Mouse (Mus musculus) layer of hippocampus, adult 18-20 months (tissue): ENCODE measurements around the gene Prkcq. TPM values are rescaled to one million over a fixed set of nuclear protein-coding genes. Genes with fewer than 3 reads are reported as not detected.

Experiments
- DNase-seq, 2 experiments: peaks; one replicate each; pipeline ENCODE4 v3.0.0; 2022; ENCODE audit warnings: low spot score in 2 of 2
- long read RNA-seq: library from polyadenylated mRNA; stranded (forward); transcript quantifications from one replicate; pipeline ENCODE4 v2.0.0, GENCODE M21; 2021
- total RNA-seq, 2 experiments: library from RNA; stranded (reverse); gene quantifications; 2 replicates each; pipeline ENCODE4 v1.2.3; 2021

The Prkcq gene
- total RNA-seq, result 1 to 10 TPM; 7.3 TPM
- long read RNA-seq, transcript Prkcq-201 (18 exons, 3,583 nt), result major isoform, 10 of 17 reads
- long read RNA-seq, partial matches to known transcripts, result 2 of 17 reads
- long read RNA-seq, other reads (novel, unspliced or antisense), result 5 of 17 reads

DNA sequence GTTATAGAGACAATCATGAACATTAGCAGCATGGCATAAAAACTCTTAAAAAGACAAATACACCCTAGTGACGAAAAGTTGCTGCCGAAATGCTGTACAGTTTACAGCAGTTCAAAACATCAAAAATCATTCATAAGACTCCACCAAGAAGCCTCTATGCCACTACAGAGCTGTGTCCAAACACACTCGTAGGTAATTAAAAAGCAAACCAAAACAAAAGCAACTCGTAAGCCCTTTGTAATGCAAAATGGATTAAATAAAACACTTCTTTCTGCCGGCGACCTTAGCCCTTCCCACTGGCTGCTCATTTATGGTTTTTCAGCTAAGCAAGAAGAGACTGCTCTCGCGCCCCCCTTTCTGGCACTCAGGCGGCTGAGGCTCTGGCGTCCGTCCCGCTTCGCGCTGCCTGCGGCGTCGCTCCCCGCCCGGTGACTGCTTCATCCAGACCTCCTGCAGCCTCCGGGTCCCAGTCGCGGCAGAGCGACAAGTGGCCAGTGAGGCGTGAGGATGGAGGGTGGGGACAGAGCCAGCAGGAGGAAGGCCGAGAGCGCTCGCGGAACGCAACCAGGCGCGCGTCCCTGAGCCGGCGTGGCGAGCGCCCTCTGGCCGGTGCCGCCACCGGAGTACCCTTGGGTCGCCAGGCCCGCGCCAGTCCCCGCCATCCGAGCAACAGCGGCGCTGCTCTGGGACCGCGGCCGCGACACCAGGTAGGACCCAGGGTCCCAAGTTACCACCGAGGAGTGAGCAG lies at the start of gene Prkcq:
TSS of gene Prkcq (plus strand) at position 355 of the 748 bp plus-strand sequence.
- peak; percentile 20 to 51 for DNase-seq

DNA sequence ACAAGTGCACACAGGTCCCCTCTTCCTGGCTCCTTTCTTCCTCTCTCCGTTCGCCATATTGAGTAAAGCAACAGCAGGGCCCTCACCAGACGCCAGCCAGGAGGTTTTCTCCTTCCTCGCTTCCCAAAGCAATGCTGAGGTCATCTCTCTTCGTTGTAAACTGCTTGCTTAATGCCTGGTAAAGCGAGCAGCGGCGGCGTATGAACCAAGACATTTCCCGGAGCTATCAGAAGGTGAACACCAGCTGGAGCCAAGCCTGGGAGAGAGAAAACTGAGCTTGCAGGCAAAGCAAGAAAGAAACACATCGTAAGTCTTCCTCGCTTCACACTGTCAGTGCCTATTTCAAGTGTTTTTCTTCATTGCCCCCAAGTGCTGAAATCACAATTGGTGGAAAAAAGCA lies 41.0 kb upstream of the Prkcq start:
- DNase-seq, result no peak

DNA sequence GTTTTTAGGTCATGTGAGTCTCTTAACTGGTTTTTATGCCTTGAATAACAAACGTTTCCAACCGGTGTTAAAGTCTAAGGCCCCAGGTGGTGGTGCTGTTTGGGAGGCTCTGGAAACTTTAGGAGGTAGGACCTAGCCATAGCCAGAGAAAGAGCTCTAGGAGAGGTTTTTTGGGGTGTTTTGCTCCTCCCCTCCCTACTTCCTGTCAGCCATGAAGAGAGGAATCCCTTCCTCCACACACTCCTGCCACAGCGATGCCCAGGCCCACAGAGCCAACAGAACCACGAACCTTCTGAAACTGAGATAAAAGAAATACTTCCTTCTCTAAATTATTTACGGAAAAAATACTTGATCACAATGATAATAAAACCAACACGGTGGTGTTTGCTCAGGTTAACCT lies 36.2 kb upstream of the Prkcq start:
- DNase-seq, result no peak

DNA sequence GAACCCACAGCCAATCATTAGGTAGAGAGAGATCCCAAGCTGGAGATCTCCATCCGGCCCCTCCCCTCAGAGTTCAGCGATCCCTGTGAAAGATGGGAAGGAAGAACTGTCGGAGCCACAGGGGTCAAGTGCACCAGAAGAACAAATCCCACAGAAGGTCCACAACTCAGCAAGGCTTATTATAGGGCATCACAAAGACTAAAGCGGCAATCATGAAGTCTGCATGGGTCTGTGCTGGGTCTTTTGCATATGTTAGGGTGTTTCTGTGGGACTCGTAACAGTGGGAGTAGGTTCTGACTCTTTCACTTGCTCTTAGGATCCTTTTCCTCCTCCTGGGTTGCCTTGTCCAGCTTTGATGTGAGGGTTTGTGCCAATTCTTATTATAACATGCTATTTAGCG lies 33.8 kb upstream of the Prkcq start:
- no peak for DNase-seq

DNA sequence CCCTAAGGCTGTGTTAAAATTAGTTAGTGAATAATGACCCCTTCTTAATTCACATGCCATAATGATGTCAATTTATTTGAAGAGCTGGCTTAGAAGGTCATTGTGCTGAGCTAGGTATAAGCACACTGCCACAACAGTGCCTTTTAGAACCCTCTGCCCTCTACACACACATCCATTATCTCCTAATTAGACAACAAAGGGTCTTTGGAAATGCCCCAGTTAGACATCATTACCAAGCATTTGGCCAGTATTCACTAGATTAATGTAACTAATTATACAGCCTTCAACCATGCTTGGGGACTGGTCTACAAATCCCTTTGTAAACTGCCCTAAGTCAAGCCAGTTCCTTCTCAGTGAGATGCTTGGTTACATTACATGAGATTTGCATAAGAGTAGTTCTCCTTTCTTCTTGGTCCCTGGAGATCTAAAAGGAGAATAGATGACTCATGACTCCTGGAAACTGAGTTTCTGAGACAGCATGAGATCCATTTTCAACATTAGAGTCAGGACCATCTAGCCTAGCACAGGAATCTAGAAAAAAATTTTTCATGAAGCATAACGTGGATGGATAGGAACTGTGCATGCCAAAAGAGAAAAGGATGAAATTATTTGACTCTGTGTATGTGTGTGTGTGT lies 32.3 kb upstream of the Prkcq start:
- DNase-seq, result no peak

DNA sequence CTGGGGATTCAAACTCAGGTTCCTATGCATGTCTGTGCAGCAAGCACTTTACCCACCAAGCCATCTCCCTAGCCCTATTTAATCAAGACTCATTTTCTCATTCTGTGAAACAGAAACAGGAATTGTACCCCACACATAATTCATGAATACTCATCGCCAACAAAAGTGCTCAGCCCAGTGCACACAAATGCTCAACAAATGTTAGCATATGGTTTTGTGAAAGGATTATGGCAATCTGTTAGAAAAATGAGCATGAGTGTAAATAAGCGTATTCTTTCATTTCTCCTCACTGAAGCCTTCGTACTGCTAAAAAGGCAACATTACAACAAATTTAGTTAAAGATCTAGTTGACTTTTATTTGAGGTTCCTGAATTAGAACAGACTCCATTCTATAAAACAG lies 31.5 kb upstream of the Prkcq start:
- peak in 1 of 2 experiments; percentile 48 for DNase-seq

DNA sequence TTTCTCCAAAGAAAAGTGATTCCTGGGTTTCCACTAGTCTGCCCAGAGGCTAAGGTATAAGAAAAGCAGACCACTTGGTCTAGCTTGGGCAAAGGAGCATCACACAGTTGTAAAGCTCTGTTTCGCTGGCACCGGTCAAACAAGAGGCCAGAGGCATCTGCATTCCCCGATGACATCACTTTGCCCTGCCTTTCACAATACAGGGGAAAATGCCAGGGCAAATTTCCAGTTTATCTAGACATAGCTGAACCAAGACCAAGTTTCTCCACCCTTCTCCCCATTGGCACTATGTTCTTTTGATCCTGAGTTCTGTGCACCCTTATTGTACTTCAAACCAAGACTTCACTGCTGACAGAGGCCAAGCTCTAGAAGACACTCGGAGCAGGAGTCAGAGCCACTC lies 22.8 kb upstream of the Prkcq start:
- peak in 1 of 2 experiments; percentile 14 for DNase-seq

DNA sequence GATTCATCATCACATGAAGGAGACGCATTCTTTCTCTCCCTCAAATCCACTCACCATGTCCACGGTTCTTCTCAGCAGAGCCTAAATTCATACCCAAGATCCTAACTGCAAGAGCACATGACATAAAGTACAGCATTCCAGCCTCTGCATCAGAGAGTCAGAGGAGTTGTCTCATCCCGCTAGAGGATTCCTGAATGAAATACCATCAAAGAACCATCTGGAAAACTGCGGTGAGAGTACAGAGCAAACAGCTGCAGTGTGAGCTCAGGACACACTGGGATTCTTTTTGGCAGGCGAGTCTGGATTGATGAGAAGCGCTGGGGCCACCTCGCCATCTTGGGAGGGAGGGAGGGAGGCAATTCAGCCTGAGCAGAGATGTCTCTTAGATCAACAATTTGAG lies 20.9 kb upstream of the Prkcq start:
- DNase-seq, result no peak

DNA sequence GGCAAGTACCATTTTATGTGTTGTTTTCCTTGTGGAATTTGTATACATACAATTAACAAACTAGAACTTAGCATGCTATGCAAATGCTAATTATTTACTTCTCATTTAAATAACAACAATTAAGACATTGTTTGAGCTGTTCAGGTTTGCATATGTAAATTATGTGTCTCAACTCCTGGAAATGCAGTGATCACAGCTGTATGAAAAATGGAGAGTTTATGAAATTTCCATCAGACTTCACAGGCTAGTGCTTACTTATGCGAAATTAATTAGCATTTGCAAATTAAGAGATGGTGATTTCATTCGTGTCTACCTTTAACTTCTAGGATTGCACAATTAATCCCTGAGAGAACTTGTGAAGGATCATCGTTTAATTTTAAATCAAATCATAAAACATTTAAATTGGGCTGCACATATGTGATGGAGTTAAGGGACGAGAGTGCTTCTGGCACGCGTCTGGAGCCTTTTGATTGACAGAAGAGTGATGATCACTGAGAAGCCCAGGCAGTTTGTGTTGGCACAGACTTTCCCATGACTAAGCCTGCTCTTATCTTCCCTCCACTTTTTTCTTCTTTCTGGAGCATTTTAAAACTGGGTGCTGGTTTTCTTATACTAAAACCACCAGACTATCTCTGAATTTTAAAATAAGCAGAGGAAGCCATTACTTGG lies 20.1 kb upstream of the Prkcq start:
- no peak for DNase-seq

DNA sequence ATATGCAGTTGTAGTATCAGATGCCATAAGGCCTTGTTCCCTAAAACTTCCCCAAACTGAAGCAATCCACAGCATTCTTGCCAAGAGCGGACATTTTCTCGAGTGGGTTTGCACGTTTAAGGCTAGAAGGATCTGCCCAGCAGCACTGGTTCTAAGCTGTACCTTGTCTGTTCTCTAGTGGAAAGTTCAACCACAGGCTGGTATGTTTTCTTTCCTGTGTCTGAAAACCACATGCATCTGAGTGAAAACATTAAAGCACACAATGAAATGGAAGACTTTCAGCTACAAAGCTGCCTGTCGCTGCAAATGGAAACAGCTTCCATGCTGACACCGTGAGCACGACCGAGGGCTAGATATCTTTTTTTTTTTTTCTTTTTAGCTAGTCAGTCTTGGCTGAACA lies 12.3 kb upstream of the Prkcq start:
- no peak for DNase-seq

DNA sequence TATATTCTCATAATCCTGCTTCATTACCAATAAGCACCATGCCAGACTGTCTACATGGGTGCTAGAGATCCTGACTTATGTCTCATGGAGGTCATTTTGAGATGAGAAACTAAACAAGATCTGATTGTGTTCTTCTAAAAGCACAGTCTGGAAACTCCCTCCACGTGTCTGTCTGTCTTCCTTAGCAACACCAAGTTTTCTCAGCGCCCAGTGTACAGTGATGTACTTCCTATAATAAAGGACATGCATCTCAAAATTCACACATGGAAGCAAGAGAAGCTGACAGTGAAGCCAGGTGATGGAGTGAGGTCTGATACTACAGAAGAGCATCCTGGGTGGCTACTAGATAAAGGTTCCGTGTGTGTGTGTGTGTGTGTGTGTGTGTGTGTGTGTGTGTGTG lies 11.2 kb upstream of the Prkcq start:
- DNase-seq, result no peak

DNA sequence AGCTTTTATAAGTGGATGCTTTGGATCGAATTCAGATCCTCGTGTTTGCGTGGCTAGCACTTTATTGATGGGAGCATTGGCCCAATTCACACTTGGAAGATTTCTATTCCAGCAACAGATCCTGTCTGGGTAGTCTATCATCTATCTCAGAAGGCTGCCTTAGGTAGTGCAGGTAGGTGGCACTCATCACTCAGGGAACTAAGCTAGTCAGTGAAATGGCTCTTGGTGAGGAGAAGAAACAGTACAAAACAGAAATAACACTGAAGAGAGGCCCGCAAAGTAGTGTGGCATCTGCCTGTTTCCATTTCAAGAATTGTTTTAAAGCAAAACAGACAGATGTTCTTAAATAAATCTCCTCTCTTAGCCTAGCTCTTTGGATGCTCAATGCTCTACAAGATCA lies 10.6 kb upstream of the Prkcq start:
- no peak for DNase-seq

DNA sequence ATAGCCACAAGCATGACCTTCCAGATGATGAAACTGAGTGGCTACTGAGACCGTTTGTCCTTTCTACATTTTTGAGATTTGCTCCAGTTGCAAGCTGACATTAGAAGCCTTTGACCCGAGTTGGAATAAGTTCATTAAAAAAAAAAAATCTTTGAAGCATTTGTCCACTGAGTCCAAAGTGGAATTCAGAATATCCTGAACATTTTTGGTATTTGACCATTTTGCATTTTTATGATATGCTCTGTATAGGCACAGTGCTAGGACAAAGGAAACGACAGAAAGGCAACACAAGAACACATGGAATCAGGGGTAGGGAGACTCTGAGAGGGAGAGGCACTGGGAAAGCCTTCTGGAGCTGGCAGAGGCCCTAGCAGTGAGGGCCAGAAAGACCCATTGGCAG lies 9.2 kb upstream of the Prkcq start:
- no peak for DNase-seq

DNA sequence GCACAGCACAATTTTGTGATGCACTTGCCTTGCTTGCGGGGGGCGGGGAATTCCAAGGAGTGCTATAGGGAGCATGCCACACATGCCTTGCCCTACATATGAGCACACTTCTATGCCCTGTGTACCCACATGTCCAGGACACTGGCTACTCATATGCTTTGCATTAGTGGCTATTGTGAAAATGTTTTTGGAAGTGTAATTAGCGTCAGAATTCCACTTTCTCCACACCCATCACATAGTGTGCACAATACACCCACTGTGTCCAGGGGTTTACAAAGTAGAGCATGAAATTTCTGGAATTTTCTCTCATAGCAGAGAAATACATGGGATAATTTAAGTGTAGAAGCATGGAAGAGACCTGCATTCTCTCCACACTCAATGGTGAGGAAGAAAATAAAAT lies 7.7 kb upstream of the Prkcq start:
- no peak for DNase-seq

DNA sequence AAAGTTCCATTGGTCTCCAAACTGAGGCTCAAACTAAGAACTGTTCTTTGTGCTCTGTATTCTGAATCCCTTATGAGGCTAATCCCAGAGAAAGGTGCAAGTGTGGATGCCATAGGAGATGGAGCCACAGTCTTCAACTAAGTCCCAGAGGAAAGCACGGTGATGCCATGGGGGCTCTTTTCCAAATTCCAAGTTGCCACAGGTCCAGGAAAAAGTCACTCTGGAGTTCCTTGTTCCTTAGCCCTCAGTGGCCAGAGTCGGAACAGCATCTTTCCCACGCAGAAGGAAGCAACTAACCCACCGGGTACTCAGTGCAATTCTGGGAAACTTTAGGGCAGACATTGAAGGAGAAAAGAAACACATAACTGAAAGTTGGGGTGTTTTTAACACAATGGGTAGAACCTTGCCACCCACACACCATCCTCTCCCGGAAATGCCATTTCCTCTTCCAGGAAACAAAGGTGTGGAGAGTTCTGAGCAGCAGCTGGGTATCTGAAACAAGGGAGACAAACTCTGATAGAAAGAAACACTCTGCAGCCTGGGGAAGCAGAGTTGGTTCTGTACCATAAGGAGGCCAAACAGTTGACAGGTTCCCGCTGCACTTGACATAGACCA lies 2.1 kb upstream of the Prkcq start:
- no peak for DNase-seq

DNA sequence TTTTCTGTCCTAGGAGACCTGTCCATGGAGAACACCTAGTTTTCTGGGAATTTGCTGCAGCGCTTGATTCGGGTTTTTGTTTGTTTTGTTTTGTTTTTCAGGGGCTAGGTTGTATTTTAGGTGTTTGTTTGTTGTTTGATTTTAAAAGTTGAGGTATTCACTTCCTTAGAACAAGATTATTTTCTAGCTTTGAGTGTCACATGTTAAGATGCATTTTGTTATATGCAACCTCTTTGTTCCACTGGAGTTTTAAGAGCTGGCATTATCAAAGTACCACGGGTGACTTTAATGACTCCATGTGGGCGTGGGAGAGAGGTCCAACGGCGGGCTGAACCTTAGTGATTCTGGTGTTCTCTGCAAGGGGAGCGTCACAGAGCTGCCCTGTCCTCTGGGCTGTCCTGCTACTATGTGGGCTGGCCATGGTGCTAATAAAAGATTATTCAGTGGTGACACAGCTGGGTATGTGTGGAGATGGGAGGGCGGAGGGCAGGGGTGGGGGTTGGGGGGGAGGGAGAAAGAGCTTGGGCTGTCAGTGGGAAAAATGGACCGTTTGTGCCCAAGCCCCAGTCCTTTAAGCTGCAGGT lies 1.0 kb downstream of the Prkcq start:
- DNase-seq, result peak in 1 of 2 experiments; percentile 23

DNA sequence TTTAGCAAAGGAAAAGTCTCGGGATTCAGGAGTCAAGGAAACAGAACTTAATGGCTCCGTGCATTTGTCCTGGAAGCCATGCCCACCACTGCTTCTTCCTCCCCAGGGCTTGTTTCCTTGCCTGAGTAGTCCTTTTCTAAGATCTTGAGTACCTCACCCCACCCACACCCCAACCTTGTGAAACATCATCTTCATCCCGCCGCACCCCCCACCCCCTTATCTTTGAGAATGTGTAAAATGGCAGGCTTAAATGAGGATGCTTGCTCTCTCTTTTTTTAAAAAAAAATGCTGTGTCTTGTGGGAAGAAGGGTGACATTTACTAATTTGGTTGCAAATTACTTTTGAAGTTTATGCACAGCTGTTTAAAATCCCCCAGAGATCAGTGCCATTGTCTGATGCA lies 1.6 kb downstream of the Prkcq start:
- DNase-seq, result no peak

DNA sequence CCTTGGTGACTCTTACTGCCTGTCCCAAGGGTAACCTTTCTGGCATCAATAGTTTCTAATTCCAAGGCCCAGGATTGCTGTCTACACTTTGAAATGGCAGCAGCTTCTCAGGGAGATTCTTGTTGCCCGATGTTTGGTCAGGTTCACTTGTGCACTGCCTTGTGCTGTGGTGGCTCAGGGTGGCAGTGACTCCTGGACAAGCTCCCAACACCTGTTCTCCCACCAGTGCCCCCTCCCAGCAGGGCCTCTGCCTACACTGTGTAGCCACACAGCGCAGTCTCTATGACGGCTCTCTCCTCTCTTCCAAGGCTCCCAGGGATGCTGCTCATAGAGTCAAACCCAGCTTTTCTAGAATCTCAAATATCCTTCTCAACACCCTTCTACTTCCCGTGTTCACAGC lies 2.2 kb downstream of the Prkcq start:
- no peak for DNase-seq

DNA sequence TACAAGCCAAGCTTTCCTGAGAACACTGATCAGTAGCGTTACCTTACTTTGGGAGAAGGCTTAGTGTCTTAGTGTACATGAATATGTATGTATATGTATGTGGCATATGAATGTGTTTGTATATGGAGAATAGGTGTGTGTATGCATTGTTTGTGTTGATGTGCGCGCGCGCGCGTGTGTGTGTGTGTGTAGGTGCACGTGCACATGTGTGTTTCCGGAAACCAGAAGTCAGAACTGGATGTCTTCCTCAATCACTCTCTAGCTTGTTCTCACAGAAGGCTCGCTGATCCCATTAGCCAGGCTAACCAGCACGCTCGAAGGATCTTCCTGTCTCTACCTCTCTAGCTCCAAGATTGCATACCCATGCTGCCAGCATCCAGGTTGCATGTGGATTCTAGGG lies 6.0 kb downstream of the Prkcq start:
- no peak for DNase-seq

DNA sequence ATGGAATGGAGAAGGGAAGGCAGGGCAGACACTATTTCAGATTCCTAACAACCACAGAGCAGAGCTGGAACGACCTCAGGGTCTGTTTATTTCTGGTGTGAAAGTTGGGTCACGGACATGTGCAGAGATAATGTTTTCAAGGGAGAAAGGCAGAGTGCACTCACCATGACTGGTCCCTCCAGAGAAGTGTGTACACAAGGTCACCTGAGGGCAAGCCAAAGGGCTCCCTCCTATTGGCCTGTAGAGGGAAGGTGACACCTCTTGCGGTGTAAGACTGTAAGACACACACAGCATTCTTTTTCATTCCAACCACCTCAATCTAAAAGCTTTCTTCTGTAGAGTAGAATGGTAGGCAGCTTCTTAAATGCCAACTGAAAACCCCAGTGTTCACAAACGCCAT lies 9.6 kb downstream of the Prkcq start:
- DNase-seq, result no peak

DNA sequence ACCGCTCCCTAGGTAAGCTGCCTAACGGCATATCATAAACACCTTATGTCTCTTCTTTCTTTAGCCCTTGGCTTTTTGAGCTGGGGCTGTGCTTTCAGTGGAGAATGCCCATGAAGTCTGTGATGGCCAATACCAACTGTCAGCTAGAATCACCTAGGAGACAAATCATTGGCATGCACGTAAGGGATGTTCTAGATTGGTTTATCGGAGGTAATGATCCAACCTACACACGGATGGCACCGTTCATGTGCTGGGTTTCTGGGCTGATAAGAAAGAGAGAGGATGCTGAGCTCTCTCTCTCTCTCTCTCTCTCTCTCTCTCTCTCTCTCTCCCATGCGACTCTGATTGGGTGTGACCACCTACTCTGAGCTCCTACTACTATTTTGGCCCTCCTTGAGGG lies 10.2 kb downstream of the Prkcq start:
- no peak for DNase-seq

DNA sequence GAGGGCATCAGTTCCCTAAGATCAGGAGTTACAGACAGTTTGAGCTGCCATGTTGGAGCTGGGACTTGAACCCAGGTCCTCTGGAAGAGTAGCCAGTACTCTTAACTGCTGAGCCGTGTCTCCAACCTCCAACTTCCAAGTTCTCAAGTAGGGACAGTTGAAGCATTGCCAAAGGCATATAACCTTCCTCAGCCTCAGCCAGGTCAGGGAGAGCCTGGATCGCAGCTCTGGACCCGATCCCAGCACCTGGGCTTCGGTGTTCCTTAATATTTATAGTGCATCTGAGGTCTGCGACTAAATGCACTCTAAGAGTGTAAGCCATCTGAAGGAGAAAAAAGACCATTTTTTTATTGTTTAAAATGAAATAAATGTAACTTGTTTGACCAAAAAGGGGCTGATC lies 12.1 kb downstream of the Prkcq start:
- no peak for DNase-seq
